8 mouse cellular contexts compared by ENCODE assay signal in genomic region chr10:76512965-76513583, GRCm38 (mm10). TPM values are rescaled to one million over a fixed set of nuclear protein-coding genes. Genes with fewer than 3 reads are reported as not detected.
DNase-seq lines count a peak whose midpoint lies in the region; ATAC-seq lines count a peak whose summit lies in the region.

No protein-coding gene starts in this region.

- H3K27me3 ChIP-seq in hindbrain, embryonic 14.5 days (ENCODE audit: control insufficient read depth, insufficient read depth, low read length): no peaks in the 10 kb centered on the region

- no peaks in the 10 kb centered on the region for H3K9me3 ChIP-seq in hindbrain, embryonic 14.5 days (ENCODE audit: control insufficient read depth, low read length)

- H3K27ac ChIP-seq in hindbrain, embryonic 14.5 days: no peak overlapping the region

- intact Hi-C loops in left cerebral cortex, postnatal 10 days (cut with DNase I): no loop called here

- no peak overlapping the region for H3K4me3 ChIP-seq in hindbrain, embryonic 14.5 days (replicated peaks; ENCODE audit: low read length)

- DNase-seq in cerebellum, adult 11 months: peak; percentile 33
- peak; percentile 38 to 42 for DNase-seq in cerebellum, adult 18-20 months
- peak; percentile 21 to 44 for DNase-seq in frontal cortex, postnatal 36 days (ENCODE audit: low spot score in 2 of 2)
- peak; percentile 71 for DNase-seq in hindbrain, embryonic 14.5 days (ENCODE audit: low spot score)
- peak; percentile 17 to 84 for DNase-seq in left cerebral cortex, postnatal 10 days (ENCODE audit: extremely low spot score in 1 of 2, low spot score in 2 of 2)
- peak; percentile 88 for DNase-seq in mesoderm, embryonic 11.5 days (ENCODE audit: low read depth, low spot score)
- peak; percentile 60 to 63 for DNase-seq in spleen, postnatal 36 days (ENCODE audit: low spot score in 2 of 2)

- no peak for ATAC-seq in cerebellum, adult (ENCODE audit: insufficient number of reproducible peaks, low FRiP score, low TSS enrichment)
- ATAC-seq in hindbrain, embryonic 14.5 days (ENCODE audit: low FRiP score): peak; percentile 53; the same call in 1 of the 2 replicates

- H3K4me2 ChIP-seq in hindbrain, embryonic 14.5 days (replicated peaks): no peak overlapping the region

- 44% methylated on average over 5 of the region's 5 CpGs for WGBS in hindbrain, embryonic 14.5 days

- no peak overlapping the region for H3K9ac ChIP-seq in hindbrain, embryonic 14.5 days

- no peaks in the 10 kb centered on the region for H3K4me1 ChIP-seq in hindbrain, embryonic 14.5 days (replicated peaks; ENCODE audit: control insufficient read depth, insufficient read depth, low read length)

- peaks cover 71% of the 10 kb centered on the region for H3K36me3 ChIP-seq in hindbrain, embryonic 14.5 days (replicated peaks; ENCODE audit: control insufficient read depth, insufficient read depth)

RNA-seq across cellular contexts. Expression of gene Lss, which starts 18.3 kb away (rescaled TPM):
- 36.2 and 39.9 TPM in 2 replicates for polyA plus RNA-seq in hindbrain, embryonic 14.5 days (2014; fragmentation: Nextera tagmentation; extraction: Ambion mirVana)
- 10 to 100 TPM; 70.9 to 71.3 TPM for total RNA-seq in left cerebral cortex, postnatal 10 days (2021)

RNA-seq across cellular contexts. Expression of gene Ybey, which starts 44.2 kb away (rescaled TPM):
- 5.1 and 5.3 TPM in 2 replicates for polyA plus RNA-seq in hindbrain, embryonic 14.5 days (2014; fragmentation: Nextera tagmentation; extraction: Ambion mirVana)
- total RNA-seq in left cerebral cortex, postnatal 10 days (2021): 1 to 10 TPM; 3.3 to 3.9 TPM

RNA-seq across cellular contexts. Expression of gene Mcm3ap, which starts 44.3 kb away (rescaled TPM):
- polyA plus RNA-seq in hindbrain, embryonic 14.5 days (2014; fragmentation: Nextera tagmentation; extraction: Ambion mirVana): 66.8 and 67.4 TPM in 2 replicates
- 10 to 100 TPM; 45.5 TPM for total RNA-seq in left cerebral cortex, postnatal 10 days (2021)

RNA-seq across cellular contexts. Expression of gene Spatc1l, which starts 49.0 kb away (rescaled TPM):
- polyA plus RNA-seq in hindbrain, embryonic 14.5 days (2014; fragmentation: Nextera tagmentation; extraction: Ambion mirVana): not detected in 2 replicates
- total RNA-seq in left cerebral cortex, postnatal 10 days (2021): not detected

Comparison
In these comparisons a context has a peak if more than half of its experiments do, and no peak if none do; other contexts are left out.
1. DNase-seq: peak in every context shown above with its lines; median percentile 88 in mesoderm, embryonic 11.5 days; 71 in hindbrain, embryonic 14.5 days; 62 in spleen, postnatal 36 days; 50 in left cerebral cortex, postnatal 10 days; 40 in cerebellum, adult 18-20 months; 33 in cerebellum, adult 11 months; 32 in frontal cortex, postnatal 36 days.